Mouse (Mus musculus): ENCODE data around the gene Eef2k. TPM values are rescaled to one million over a fixed set of nuclear protein-coding genes. Genes with fewer than 3 reads are reported as not detected.
"Not testable (repeated sequence)": the region's sequence is repeated elsewhere in the genome, so short reads cannot be mapped to it uniquely, and the experiment has no call there.

The Eef2k gene
- polyA plus RNA-seq, 1 experiment from 2014 or later, result 20.6 TPM

GRCm38 (mm10) chr7:120933110-120933509, 90.5 kb downstream of the Eef2k start:
- Histone ChIP-seq H3K27ac (no peak overlapping the region), H3K4me2 (no peak overlapping the region), H3K4me3 (replicated peaks) (no peak overlapping the region), H3K27me3 (no peaks in the 10 kb centered on the region), H3K9ac (no peak overlapping the region), H3K9me3 (no peaks in the 10 kb centered on the region), H3K36me3 (replicated peaks) (peaks cover 96% of the 10 kb centered on the region), H3K4me1 (no peaks in the 10 kb centered on the region)
- no peak for ATAC-seq (ENCODE audit: low FRiP score)
- 91% methylated on average over 7 of the region's 7 CpGs for WGBS

DNA sequence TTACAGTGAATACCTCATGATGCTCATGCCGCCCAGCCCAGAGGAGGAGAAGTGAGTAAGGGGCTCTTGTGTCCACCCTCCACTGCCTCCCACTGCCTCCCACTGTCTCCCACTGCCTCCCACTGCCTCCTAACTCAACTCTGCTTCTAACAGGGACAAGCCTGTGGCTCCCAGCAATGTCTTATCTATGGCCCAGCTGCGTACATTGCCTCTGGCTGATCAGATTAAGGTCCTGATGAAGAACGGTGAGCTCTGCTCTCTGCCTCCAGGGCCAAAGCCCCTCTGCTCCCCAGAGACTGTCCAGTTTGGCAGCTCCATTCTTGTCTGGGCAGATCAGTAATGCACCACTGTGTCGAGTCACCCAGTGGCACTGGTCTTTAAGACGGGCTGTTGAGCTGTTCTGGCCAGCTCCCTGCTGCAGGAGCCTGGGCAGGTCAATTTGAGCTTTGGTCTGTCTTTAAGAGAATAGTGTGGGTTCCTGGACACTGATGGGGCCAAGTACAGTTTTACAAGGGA, 91.1 kb downstream of the Eef2k start:
- 95% methylated on average over 5 of the region's 5 CpGs for WGBS

DNA sequence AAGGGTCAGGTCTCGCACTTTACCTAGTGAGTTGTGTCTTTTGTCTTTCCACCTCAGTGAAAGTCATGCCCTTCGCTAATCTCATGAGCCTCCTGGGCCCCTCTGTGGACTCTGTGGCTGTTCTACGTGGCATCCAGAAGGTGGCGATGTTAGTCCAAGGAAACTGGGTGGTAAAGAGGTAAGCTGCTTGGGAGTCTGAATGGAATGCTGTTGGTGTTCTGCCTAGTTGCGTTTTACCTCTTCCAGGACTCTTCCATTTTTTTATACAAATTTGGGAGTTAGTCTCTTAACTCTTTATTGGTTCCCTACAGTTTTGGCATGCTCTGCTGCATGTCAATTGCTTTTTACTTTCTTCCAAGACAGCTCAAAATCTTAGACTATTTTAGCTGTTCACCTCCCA, 92.1 kb downstream of the Eef2k start:
- H3K27ac ChIP-seq, result no peak overlapping the region
- no peaks in the 10 kb centered on the region for H3K9me3 ChIP-seq
- no peak for ATAC-seq (ENCODE audit: low FRiP score)
- H3K9ac ChIP-seq, result no peak overlapping the region
- no peaks in the 10 kb centered on the region for H3K4me1 ChIP-seq
- H3K4me2 ChIP-seq, result no peak overlapping the region
- no peaks in the 10 kb centered on the region for H3K27me3 ChIP-seq
- H3K4me3 ChIP-seq (replicated peaks), result no peak overlapping the region
- peaks cover 96% of the 10 kb centered on the region for H3K36me3 ChIP-seq (replicated peaks)
- WGBS, result 35% methylated on average over 5 of the region's 5 CpGs

More for the DNA sequence above, 91.1 kb downstream of the Eef2k start:
- Histone ChIP-seq H3K4me3 (replicated peaks) (no peak overlapping the region), H3K36me3 (replicated peaks) (peaks cover 96% of the 10 kb centered on the region), H3K27me3 (no peaks in the 10 kb centered on the region), H3K9me3 (no peaks in the 10 kb centered on the region), H3K9ac (no peak overlapping the region), H3K4me2 (no peak overlapping the region), H3K27ac (no peak overlapping the region), H3K4me1 (no peaks in the 10 kb centered on the region)
- no peak for ATAC-seq (ENCODE audit: low FRiP score)

DNA sequence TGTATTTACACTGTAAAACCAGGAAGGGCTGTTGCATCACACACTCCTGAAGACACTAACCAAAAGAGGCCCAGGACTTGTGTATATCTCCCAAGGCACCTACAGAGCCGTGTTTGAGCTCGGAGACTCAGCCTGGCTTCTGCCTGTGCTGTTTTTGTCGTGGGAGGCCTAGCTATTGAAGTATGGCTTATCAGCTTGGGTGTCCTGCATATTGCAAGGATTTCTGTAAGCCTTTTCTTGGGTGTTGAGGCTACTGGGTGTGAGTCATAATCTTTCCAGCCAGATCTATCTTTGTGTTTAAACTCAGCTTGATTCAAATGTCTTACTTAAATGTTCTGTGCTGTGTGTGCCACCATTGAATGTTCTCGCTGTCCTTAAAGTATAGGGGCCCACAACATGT, 93.9 kb downstream of the Eef2k start:
- 91% methylated on average over 4 of the region's 4 CpGs for WGBS
- H3K4me1 ChIP-seq, result no peaks in the 10 kb centered on the region
- H3K27me3 ChIP-seq, result no peaks in the 10 kb centered on the region
- no peak overlapping the region for H3K4me3 ChIP-seq (replicated peaks)
- H3K27ac ChIP-seq, result no peak overlapping the region
- no peak overlapping the region for H3K9ac ChIP-seq
- peaks cover 99% of the 10 kb centered on the region for H3K36me3 ChIP-seq (replicated peaks)
- ATAC-seq (ENCODE audit: low FRiP score), result no peak
- H3K9me3 ChIP-seq, result no peaks in the 10 kb centered on the region
- H3K4me2 ChIP-seq, result no peak overlapping the region

DNA sequence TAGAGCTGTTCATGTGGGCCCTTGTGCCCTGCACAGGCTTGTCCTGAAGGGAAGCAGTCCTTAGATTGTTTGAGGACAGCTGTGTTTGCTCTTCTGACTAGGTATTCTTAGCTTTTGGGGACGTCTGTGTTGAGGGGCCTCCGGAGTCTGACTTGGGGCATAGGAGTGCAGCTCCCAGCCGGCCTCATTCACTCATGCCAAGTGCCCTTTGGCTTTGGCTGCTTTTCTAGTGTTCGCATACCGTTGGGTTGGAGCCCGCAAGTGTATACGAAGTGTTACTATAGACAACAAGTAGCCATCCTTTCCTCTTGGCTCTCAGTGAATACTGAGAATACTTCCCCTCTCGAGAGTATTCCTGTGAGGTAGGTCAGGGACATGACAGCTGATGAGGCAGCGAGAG, 95.6 kb downstream of the Eef2k start:
- Histone ChIP-seq H3K36me3 (replicated peaks) (peaks cover 99% of the 10 kb centered on the region), H3K9me3 (no peaks in the 10 kb centered on the region), H3K4me2 (no peak overlapping the region), H3K9ac (no peak overlapping the region), H3K27me3 (no peaks in the 10 kb centered on the region), H3K4me1 (no peaks in the 10 kb centered on the region), H3K27ac (no peak overlapping the region), H3K4me3 (replicated peaks) (no peak overlapping the region)
- no peak for ATAC-seq (ENCODE audit: low FRiP score)
- 92% methylated on average over 9 of the region's 9 CpGs for WGBS

DNA sequence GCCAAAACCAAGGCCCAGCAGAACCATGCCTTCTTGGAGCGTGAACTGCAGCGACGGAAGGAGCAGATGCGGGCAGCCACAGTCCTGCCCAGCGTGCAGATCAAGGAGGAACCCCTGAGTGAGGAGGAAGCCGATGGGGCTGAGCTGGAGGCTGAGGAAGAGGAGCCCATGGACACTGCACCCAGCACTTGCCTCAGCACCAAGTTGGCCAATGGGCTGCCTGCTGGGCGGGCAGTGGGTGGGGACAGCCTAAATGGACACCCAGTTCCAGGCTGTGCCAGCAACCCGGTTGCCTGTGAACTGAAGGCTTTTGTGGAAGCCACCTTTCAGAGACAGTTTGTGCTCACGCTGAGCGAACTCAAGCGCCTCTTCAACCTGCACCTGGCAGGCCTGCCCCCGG, 97.7 kb downstream of the Eef2k start:
- no peak for ATAC-seq (ENCODE audit: low FRiP score)
- H3K9ac ChIP-seq, result no peak overlapping the region
- H3K4me1 ChIP-seq, result no peaks in the 10 kb centered on the region
- no peaks in the 10 kb centered on the region for H3K27me3 ChIP-seq
- no peak overlapping the region for H3K4me3 ChIP-seq (replicated peaks)
- whole genome bisulfite sequencing, result 92% methylated on average over 12 of the region's 12 CpGs
- no peak overlapping the region for H3K4me2 ChIP-seq
- no peaks in the 10 kb centered on the region for H3K9me3 ChIP-seq
- peaks cover 92% of the 10 kb centered on the region for H3K36me3 ChIP-seq (replicated peaks)
- H3K27ac ChIP-seq, result no peak overlapping the region

GRCm38 (mm10) chr7:120941214-120941613, 98.6 kb downstream of the Eef2k start:
- Histone ChIP-seq H3K4me2 (no peak overlapping the region), H3K4me1 (no peaks in the 10 kb centered on the region), H3K9me3 (no peaks in the 10 kb centered on the region), H3K9ac (no peak overlapping the region), H3K27ac (no peak overlapping the region), H3K27me3 (no peaks in the 10 kb centered on the region), H3K4me3 (replicated peaks) (no peak overlapping the region), H3K36me3 (replicated peaks) (peaks cover 86% of the 10 kb centered on the region)
- ATAC-seq (ENCODE audit: low FRiP score), result no peak
- WGBS, result 91% methylated on average over 6 of the region's 6 CpGs

- Histone ChIP-seq H3K36me3 (replicated peaks) (peaks cover 79% of the 10 kb centered on the region), H3K4me2 (no peak overlapping the region)
Observed at GRCm38 (mm10) chr7:120942506-120942905, 99.9 kb downstream of the Eef2k start.

GRCm38 (mm10) chr7:120943936-120944509, 101.4 kb downstream of the Eef2k start:
- Histone ChIP-seq H3K27me3 (no peaks in the 10 kb centered on the region), H3K9me3 (no peaks in the 10 kb centered on the region), H3K4me3 (replicated peaks) (no peak overlapping the region), H3K4me1 (no peaks in the 10 kb centered on the region), H3K27ac (no peak overlapping the region), H3K36me3 (replicated peaks) (peaks cover 75% of the 10 kb centered on the region), H3K9ac (no peak overlapping the region), H3K4me2 (no peak overlapping the region)
- ATAC-seq (ENCODE audit: low FRiP score), result no peak
- 82% methylated on average over 7 of the region's 8 CpGs for WGBS

More at GRCm38 (mm10) chr7:120942506-120942905, 99.9 kb downstream of the Eef2k start:
- Histone ChIP-seq H3K4me3 (replicated peaks) (no peak overlapping the region), H3K27ac (no peak overlapping the region), H3K9ac (no peak overlapping the region), H3K27me3 (no peaks in the 10 kb centered on the region), H3K9me3 (no peaks in the 10 kb centered on the region), H3K4me1 (no peaks in the 10 kb centered on the region)
- ATAC-seq (ENCODE audit: low FRiP score), result no peak
- 82% methylated on average over 1 of the region's 1 CpGs for WGBS

GRCm38 (mm10) chr7:120953591-120953990, 111.0 kb downstream of the Eef2k start:
- not testable (repeated sequence) for H3K27me3 ChIP-seq; H3K4me2 ChIP-seq; H3K4me3 ChIP-seq (replicated peaks); H3K4me1 ChIP-seq; H3K27ac ChIP-seq; ATAC-seq (ENCODE audit: low FRiP score); H3K9ac ChIP-seq; H3K9me3 ChIP-seq
- peaks cover 31% of the 10 kb centered on the region for H3K36me3 ChIP-seq (replicated peaks)
- 82% methylated on average over 7 of the region's 7 CpGs for WGBS

Other genes with a start within 250 kb of the Eef2k start
- 178 and 183 TPM in 2 replicates for gene Uqcrc2, start 207.7 kb upstream of the Eef2k start, polyA plus RNA-seq (2016; fragmentation: Nextera tagmentation; extraction: Ambion mirVana)
- gene Pdzd9, start 172.5 kb upstream of the Eef2k start, polyA plus RNA-seq (2016; fragmentation: Nextera tagmentation; extraction: Ambion mirVana), result 0.44 and 0.50 TPM in 2 replicates
- 17.4 and 18.1 TPM in 2 replicates for gene Mosmo, start 165.2 kb upstream of the Eef2k start, polyA plus RNA-seq (2016; fragmentation: Nextera tagmentation; extraction: Ambion mirVana)
- 0.42 and 0.88 TPM in 2 replicates for gene Vwa3a, start 103.5 kb upstream of the Eef2k start, polyA plus RNA-seq (2016; fragmentation: Nextera tagmentation; extraction: Ambion mirVana)
- not detected in 2 replicates for gene Gm5737, start 30.5 kb upstream of the Eef2k start, polyA plus RNA-seq (2016; fragmentation: Nextera tagmentation; extraction: Ambion mirVana)
- gene Polr3e, start 74.9 kb downstream of the Eef2k start, polyA plus RNA-seq (2016; fragmentation: Nextera tagmentation; extraction: Ambion mirVana), result 33.5 and 34.9 TPM in 2 replicates
- gene Cdr2, start 139.5 kb downstream of the Eef2k start, polyA plus RNA-seq (2016; fragmentation: Nextera tagmentation; extraction: Ambion mirVana), result 14.5 and 14.9 TPM in 2 replicates
- gene Mfsd13b, start 139.7 kb downstream of the Eef2k start, polyA plus RNA-seq (2016; fragmentation: Nextera tagmentation; extraction: Ambion mirVana), result 0.15 and 0.20 TPM in 2 replicates
- 227 and 230 TPM in 2 replicates for gene Mettl9, start 191.6 kb downstream of the Eef2k start, polyA plus RNA-seq (2016; fragmentation: Nextera tagmentation; extraction: Ambion mirVana)
- gene Igsf6, start 231.7 kb downstream of the Eef2k start, polyA plus RNA-seq (2016; fragmentation: Nextera tagmentation; extraction: Ambion mirVana), result 0.94 and 0.95 TPM in 2 replicates
- 0.10 and 0.13 TPM in 2 replicates for gene Otoa, start 238.8 kb downstream of the Eef2k start, polyA plus RNA-seq (2016; fragmentation: Nextera tagmentation; extraction: Ambion mirVana)